Mouse (Mus musculus) CH12F3 (cell line): ENCODE measurements around the gene Ctdsp2.

Experiments used
- in situ Hi-C: fragments of 300-500 bp; cut with MboI; formaldehyde crosslinking; loops from 2 replicates; pipeline ENCODE4 v1.14.3; 2020; ENCODE audit warnings: low sequenced_read_pairs

Gene Ctdsp2

DNA sequence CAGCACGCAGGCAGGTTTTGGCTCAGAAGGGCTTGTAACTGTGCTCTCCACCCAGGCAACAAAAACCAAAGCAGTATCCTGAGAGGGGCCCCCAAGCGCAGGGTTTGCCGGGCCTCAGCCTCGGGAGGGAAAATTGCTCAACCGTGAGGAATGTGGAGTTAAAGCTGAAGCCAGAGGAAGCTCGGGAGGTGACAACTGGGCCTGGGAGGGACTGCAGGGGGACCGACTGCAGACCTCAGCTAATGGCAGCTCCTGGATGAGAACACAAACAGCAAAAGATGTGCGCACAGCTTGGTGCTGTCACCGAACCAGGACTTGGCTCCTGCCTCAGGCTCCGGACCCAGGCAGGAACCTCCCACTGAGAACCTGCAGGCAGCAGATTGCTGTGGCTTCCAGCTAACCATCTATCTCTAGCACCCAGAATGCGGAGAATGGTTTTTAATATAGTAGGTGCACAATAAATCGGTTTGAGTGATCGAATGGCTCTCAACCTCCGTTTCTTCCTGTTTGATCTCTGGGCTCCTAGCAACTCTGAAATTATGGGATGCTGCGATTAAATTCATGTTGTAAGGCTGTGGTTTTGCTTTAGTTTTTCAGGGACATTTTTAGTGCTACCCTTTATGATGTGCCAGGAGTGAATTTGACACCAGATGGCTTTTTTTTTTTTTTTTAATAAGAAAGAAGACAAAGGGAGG, 16.1 kb upstream of the Ctdsp2 start:
- in situ Hi-C loops: no loop called here

DNA sequence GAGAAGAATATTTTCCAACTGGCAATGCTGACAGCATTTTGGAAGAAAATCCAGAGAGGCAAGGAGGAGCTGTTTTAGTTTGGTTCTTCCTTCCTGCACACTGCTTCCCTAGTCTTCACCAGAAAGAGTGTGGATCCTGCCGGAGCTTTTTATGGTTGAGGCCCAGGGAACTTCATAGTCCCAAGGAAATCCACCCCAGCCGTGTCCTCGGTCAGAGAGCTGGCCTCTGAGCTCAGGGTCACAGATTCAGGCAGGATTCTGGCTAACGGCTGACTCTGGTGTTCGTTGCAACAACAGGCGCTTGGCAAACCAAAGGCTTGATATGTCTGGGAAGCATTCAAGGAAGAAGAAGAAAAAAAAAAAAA, 15.6 kb upstream of the Ctdsp2 start:
- in situ Hi-C loops: no loop called here

DNA sequence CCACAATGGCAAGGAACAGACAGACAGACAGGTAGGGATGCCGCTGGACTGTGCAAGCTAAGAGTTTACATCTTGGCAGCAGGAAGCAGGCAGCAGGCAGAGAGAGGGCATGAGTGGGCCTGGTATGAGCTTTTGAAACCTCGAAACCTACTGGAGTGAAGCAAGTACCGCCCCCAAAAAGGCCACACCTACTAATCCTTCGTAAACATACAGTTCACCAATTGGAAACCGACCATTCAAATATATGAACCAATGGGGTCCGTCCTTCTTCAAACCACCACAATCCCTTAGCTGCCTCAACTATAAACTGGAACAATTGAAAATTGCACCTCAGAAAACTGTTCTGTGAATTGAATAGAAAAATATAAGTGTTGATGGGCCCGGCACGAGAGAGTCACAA, 14.7 kb upstream of the Ctdsp2 start:
- in situ Hi-C loops: no loop called here

DNA sequence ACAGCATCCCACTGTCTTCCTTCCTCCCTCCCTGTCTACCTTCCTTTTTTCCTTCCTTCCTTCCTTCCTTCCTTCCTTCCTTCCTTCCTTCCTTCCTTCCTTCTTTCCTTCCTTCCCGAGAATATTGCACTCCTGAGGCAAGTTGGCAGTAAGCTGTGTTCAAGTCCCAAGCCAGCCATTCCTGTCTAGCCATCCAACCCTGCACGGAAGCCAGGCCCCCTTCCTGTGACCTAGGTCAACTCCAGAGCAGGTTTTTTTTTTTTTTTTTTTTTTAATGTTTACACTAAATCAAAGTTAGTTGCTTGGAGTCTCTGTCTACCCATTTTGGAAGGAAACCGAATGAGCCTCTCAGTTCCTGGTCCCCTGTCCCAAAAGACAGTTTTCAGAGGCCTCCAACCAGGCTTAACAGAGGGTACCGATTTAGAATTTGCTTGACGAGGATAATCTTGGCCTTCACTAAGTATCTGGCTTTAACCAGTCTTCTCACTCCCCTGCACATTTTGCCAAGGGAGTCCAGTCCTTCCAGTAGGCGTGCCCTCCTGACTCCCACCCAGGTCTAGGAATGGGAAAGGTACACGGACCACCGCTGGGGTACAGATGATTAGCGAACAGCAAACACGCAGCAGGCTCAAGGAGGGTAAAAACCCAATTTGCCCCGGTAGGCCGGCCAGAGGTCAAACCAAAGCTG, 7.0 kb upstream of the Ctdsp2 start:
- in situ Hi-C loops: no loop called here

DNA sequence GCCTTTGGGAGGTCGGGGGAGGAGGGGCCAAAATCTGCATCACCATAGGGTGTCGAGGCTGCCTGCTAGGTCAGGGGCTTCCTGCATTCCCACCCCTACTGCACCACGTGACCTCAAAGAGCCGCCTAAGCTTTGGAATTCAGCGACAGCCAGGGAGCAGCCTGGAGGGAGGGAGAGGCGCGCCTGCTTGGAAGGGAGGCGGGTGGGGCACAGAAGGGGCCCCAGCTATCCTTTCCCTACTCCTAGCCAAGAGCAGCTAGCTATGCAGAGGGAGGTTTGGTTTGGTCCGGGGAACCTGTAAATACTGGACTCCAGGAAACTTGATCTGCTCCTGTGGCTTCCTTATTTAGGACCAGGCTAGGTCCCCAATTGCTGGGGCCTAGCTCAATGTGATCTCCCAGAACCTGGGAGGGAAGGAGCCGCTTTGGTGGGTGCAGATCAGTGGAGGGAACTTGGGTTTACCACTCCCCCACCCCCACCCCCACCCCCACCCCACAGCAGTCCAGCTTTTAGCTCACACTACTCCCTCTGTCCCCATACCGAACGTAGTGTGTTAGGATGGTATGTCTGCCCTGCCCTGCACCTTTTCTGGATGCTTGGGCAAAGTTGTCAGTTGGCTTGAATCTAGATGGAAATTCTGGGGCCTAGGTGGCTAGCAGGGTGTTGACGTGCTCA, 6.3 kb upstream of the Ctdsp2 start:
- in situ Hi-C loops: no loop called here

DNA sequence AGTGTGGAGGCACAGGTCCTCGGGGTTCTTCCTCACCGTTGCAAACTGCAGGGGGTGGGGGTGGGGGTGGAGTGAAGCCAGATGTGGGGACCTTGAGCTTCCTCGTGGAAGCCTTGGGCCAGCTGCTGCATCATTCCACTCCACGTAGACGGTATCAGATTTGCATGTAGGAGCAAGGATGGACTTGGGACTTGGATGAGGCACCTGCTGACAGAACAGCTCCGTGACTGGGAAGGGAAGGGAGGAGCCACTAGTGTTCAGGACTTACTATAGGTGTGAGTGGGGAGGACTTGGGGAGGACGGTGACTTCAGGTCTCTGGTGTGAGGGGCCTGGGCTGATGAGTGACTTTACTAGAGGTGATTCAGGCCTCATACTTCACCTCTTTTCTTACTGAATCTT, 5.5 kb upstream of the Ctdsp2 start:
- in situ Hi-C loops: no loop called here

DNA sequence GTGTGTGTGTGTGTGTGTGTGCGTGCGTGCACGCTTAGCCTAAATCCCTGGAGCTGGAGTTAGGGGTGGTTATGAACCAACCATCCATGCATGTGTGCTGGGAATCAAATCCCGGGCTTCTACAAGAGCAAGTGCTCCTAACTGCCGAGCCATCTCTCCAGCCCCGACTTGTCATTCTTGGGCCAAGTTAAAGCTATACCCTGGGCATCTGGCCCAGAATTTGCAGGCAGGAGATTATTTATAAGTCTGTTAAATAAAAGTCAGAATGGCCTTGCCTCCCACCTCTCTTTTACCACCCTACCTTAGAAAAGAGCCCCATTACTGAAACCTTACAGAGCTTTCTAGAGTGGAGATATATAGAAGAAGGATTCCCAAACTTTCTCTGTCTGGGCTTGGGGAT, 2.8 kb upstream of the Ctdsp2 start:
- in situ Hi-C loops: no loop called here

DNA sequence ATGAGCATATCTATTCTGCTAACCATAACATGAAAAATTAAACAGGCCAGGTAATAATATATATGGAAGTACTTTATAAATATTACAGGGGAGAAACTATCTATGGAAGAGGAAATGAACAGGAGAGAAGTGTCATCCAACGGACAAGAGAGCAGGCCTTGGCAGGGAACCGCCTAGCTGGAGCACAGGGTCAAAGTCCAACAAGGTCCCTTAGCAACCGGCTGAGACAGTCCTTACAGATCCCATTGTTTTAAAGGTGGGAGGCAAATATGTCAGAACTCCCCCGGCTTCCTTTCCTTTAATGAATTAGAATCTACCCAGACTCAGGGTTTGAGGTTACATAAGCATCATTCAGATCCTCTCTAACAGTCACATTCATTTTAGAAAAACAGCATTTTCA, 1.4 kb upstream of the Ctdsp2 start:
- in situ Hi-C loops: no loop called here

DNA sequence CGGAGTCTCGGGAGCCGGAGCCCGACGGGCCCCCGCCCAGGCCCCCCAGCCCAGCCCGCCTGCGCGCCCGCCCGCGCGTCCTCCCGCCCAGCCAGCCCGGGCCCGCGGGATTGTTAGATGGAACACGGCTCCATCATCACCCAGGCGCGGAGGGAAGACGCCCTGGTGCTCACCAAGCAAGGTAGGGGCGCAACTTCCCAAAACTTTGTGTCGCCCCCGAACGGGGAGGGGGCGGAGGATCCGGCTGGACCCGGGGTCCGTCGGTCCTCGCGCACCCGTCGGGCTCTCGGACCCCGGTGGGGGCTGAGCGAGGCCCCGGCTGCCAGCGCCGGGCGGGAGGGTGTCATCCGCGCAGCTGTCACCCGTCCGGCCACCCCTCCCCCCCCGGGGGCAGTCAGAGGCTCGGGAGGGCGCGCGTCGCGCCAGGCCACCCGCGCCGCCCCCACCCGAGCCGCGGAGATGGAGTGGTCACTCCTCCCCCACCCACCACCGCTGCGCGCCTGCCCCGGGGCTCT, 661 bp downstream of the Ctdsp2 start:
- in situ Hi-C loops: no loop called here

DNA sequence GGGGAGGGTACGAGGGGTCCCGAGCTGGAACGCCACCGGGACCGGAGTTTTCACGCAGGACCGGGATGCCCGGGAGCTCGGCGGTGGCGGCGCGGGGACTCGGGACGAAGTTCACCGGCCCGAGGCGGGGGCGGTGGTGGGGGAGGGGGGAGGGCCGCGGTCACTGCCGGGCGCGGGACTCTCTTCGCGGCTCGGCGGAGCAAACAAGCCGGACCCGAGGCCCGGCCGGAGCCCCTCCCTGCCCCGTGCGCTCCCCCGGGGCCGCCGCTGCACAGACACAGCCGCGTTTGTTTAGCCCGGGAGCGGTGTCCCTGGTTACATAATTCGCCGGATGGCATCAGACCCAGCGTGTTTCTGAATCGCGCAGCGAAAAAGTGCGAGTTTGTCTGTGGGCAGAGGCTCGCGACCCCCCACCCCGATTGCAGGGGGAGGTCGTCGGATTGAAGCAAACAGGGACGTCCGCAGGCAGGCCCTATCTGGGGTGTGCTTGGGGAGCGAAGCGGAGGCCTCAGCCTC, 1.2 kb downstream of the Ctdsp2 start:
- in situ Hi-C loops: loop anchor here (5.0 kb wide), 1 partner anchor 62 kb away; no protein-coding TSS in a partner anchor

DNA sequence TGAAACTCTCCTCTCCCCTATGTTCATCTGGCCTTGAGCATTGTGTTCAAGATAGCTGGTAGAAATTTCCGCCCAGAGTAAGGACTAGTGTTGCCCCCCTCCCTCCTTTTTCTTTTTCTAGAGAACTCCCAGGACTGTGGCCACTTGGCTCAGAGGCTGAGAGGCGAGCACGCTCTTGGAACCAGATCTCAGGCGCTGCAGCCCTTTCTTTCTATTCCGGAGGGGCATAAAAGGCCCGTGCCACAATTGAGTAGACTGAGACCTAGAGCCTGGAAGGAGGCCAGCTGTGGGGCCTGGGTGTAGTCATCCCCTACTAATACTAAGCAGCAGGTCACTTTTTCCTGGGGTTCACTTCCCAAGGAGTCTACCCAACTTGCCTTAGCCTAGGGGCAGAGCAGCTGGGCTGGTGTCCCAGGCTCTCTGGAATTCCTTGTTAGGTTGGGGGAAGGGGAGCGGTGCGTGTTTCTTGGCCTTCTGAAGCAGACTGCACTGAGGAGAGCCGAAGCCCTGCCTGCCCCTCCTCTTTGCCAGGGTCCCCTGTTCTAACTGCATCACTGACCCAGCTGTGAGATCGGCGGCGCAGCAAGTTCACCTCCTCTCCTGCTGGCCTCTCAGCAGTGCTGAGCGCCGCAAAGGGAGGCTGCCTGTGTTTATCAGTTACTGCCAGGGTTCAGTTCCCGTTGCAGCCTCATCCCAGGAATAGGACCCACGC, 1.9 kb downstream of the Ctdsp2 start:
- in situ Hi-C loops: loop anchor here (5.0 kb wide), 1 partner anchor 63 kb away; no protein-coding TSS in a partner anchor

DNA sequence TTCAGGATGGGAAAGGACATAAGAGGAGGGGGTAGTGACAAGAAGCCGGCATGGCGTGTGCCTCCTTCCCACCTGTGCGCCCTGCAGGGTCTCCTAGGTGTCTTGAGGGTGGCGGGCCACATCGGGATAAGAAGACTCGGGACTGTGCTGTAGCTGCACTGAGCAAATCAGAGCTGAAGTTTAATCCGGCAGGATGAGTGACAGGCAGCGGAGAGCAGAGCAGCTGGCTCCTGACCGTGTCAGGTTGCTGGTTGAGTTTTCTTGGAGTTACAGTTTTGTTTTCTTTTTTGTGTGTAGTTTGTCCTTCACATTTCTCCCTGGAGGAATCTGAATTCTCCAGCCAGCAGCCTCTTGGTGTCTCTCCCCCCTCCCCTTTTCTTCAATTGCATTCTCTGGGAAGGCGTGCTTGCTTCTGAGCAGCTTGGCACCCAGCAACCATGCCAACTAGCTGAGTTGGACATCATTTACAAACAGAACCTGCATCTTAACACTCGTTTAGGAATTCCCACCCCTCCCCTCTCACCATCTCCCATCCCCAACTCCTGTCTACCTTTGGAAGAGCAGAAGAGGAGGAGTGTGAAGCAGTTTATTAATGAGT, 2.5 kb downstream of the Ctdsp2 start:
- in situ Hi-C loops: loop anchor here (5.0 kb wide), 1 partner anchor 64 kb away; no protein-coding TSS in a partner anchor

DNA sequence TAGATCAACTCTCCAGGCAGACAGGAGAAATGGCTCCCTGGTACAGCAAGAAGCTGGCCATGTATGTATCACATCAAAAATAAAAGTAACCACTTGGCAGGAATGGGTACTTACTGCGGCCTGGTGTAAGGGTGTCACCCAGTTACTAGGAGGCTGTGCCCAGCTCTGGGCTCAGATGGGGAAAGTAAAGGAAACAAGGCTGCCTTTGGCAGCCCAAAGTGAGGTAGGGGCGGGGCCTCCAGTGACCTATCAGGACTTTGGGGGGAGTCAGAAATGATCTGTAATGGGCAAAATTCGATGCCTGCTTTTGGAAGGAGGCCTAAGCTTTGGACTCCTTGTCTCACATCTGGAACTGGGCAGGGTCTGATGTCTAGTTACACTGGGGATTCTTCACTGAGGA, 3.2 kb downstream of the Ctdsp2 start:
- in situ Hi-C loops: loop anchor here (5.0 kb wide), 1 partner anchor 64 kb away; no protein-coding TSS in a partner anchor

DNA sequence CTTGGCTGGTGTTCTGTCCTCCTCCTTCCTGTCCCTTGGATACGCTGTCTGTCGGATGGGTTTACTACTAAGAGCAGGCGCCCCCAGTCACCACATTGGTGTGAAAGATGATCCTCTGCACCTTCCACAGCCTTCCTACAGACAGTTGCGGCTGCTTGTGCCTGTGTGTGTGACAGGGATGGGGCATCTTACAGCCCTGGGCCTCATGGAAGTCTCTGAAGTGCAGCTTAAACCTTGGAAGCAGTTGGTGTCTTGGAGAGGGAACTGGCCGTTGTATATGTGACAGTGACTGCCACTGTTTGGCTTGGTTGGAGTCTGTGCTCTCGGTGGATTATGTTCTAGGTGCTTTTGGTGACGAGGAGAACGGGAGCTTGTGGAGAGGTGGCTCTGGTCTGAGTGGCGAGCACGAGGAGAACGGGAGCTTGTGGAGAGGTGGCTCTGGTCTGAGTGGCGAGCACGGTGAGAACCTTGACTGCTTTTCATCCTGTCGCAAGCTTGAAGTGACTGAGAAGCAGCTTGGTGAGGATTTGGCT, 4.7 kb downstream of the Ctdsp2 start:
- in situ Hi-C loops: loop anchor here (5.0 kb wide), 1 partner anchor 66 kb away; no protein-coding TSS in a partner anchor

DNA sequence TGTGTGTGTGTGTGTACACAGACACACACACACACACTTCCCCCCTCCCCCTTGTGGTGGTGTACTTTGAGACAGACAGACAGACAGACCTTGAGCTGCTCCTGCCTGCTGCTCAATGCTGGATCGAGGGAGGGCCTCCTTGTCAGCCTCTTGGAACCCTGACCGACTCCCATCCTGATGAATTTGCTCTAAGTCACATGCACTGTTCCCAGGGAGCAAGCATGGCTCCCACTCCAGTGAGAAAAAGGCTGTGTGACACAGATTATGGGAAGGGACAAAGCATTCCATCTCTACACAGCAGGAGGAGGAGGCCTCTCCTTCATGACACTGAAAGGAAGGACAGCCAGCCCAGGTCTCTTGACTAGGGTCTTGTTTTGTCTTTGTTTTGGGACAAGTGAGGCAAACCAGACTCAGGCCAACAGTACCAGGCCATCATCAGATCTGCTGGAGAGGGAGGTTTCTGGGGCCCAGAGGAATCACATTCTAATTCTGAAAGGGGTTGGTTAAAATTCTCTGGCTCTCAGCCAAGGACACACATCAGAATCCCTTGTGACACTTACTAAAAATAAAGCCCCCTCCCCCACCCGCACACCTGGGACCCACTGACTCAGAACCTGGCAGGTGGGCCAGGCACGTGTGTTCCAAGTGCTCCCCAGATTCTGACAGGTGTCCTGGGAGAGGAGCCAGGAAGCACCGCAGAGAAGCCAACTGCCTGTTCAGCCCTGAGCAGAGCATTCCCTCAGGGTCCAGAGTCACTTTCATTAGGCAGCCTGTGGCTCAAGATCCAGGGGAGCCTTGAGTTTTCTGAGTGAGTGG, 5.9 kb downstream of the Ctdsp2 start:
- in situ Hi-C loops: loop anchor here (5.0 kb wide), 1 partner anchor 67 kb away; no protein-coding TSS in a partner anchor

DNA sequence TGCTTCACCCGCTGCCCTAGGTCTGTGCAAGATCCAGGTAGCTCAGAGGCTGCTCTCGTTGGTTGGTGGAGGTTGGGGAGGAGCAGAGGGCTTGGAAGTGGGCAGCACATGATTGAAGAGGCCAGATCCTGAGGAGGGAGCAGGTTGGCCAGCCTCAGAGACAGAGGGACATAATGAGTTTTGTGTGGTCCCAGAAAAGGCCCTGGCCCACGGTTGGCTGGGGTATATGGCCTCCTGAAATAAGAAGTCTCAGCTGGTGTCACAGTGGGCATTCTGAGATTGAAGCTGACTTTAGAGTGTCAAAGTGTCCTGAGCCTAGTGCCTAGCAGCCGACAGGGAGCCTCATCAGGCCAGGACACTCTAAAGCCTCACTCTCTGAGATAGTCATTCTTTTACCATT, 6.6 kb downstream of the Ctdsp2 start:
- in situ Hi-C loops: no loop called here

DNA sequence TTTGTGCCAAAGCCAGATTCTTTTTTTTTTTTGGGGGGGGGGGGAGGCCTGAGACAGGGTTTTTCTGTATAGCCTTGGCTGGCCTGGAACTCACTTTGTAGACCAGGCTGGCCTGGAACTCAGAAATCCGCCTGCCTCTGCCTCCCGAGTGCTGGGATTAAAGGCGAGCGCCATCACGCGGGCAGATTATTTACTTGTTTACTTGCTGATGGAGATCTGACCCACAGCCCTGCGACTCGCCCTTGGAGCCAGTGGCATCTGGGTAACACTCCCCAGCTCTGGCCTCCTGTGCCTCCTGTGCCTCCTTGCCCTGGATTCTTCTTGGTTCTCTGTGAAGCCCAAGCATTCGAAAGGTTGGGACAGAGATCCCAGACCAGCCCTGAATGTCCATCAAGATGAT, 7.1 kb downstream of the Ctdsp2 start:
- in situ Hi-C loops: no loop called here

DNA sequence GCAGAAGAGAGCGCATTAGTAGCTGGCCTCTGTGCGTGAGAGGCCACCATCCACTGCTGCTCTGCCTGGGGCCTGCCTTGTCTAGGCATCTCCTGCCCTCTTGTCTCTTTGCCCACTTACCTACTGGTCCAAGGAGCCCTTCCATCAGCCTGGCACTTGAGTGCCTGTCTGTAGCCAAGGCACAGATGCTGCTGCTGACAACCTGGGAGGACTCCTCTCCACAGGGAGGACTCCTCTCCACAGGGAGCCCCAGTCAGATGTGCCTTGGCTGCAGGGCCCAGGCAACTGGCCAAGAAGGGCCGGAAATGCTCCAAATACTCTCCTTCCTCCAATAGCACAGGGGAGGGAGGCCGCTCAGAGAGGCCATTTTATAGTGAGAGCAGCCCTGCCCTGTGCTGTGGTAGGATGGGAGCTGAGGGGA, 8.0 kb downstream of the Ctdsp2 start:
- in situ Hi-C loops: no loop called here
